Mouse (Mus musculus) lung, embryonic 14.5 days (tissue): ENCODE results near the gene Tmem204. TPM values are rescaled to one million over a fixed set of nuclear protein-coding genes. Genes with fewer than 3 reads are reported as not detected.
A peak's percentile ranks its signal among the peaks of the same experiment; 100 is the strongest.
"Not testable (repeated sequence)": the region's sequence is repeated elsewhere in the genome, so short reads cannot be mapped to it uniquely, and the experiment has no call there.

Source experiments
- ATAC-seq: fragments of 200-750 bp; cut with Nextera tagmentation; 2 replicates; pipeline ENCODE4 v1.8.0; 2017; ENCODE audit warnings: mild to moderate bottlenecking, moderate TSS enrichment, moderate library complexity; ENCODE audit not compliant: insufficient read depth
- DNase-seq: peaks from one replicate; pipeline ENCODE4 v3.0.0-alpha.2; 2015
- H3K27ac ChIP-seq: fragments of 300-500 bp; sonication (generic); 2 replicates; pipeline ENCODE4 v1.5.1; 2014; ENCODE audit warnings: low read depth, mild to moderate bottlenecking, moderate library complexity
- H3K27me3 ChIP-seq: fragments of 300-500 bp; sonication (generic); 2 replicates; pipeline ENCODE4 v1.6.1; 2014; ENCODE audit warnings: low read length, control low read depth; ENCODE audit not compliant: insufficient read depth
- H3K36me3 ChIP-seq: fragments of 300-500 bp; sonication (generic); 2 replicates; pipeline ENCODE4 v1.6.1; 2014; ENCODE audit warnings: control low read depth; ENCODE audit not compliant: insufficient read depth
- H3K4me1 ChIP-seq: fragments of 300-500 bp; sonication (generic); 2 replicates; pipeline ENCODE4 v1.6.1; 2014; ENCODE audit warnings: antibody characterized with exemption, control low read depth; ENCODE audit not compliant: insufficient read depth
- H3K4me2 ChIP-seq: fragments of 300-500 bp; sonication (generic); 2 replicates; pipeline ENCODE4 v1.6.1; 2014; ENCODE audit warnings: mild to moderate bottlenecking
- H3K4me3 ChIP-seq: fragments of 300-500 bp; sonication (generic); 2 replicates; pipeline ENCODE4 v1.5.1; 2014; ENCODE audit warnings: low read depth, low read length
- H3K9ac ChIP-seq: fragments of 300-500 bp; sonication (generic); 2 replicates; pipeline ENCODE4 v1.6.1; 2014
- H3K9me3 ChIP-seq: fragments of 300-500 bp; sonication (generic); 2 replicates; pipeline ENCODE4 v1.6.1; 2016; ENCODE audit warnings: low read depth, low read length, control low read depth
- CTCF ChIP-seq: IDR thresholded peaks from 2 replicates; pipeline ENCODE4 v1.5.1; 2016; ENCODE audit warnings: antibody characterized with exemption, low read depth
- WGBS: fragments of 180-500 bp; shearing (Covaris S2); extraction: QIAGEN DNeasy Blood & Tissue Kit; methylation state at CpG from one replicate; pipeline ENCODE4 v1.1.7; 2014; 5-methylcytosine and 5-hydroxymethylcytosine counted together
- polyA plus RNA-seq: library from polyadenylated mRNA; unstranded; fragments of >200 nt; fragmentation: Nextera tagmentation; extraction: Ambion mirVana; gene quantifications from 2 replicates; pipeline ENCODE4 v1.2.1, GENCODE M21; 2014

Tmem204 gene
- polyA plus RNA-seq, result 65.2 and 67.1 TPM in 2 replicates

- peaks cover 29% of the 10 kb centered on the region for H3K4me1 ChIP-seq
- peak; percentile 96 for DNase-seq
- peak within 1 kb of the TSS; percentile 55 for H3K4me2 ChIP-seq
- H3K36me3 ChIP-seq, result 0 out of 2 replicates have a peak, but pooled peaks cover 4% of the 10 kb centered on the region
- no peaks in the 10 kb centered on the region for H3K27me3 ChIP-seq
- H3K9ac ChIP-seq, result no peak within 1 kb of the TSS
- H3K9me3 ChIP-seq, result no peaks in the 10 kb centered on the region
- TF ChIP-seq CTCF, result peak; percentile 75
- H3K27ac ChIP-seq, result peak within 1 kb of the TSS; percentile 98
- H3K4me3 ChIP-seq, result no peak within 1 kb of the TSS
- peak; percentile 88 for ATAC-seq
- WGBS, result 23% methylated on average over 7 of the region's 7 CpGs
These were observed at the start of gene Tmem204 for GRCm38 (mm10) chr17:25083444-25083931. Gene Tmem204 (minus strand): TSS chr17:25083591.

DNA sequence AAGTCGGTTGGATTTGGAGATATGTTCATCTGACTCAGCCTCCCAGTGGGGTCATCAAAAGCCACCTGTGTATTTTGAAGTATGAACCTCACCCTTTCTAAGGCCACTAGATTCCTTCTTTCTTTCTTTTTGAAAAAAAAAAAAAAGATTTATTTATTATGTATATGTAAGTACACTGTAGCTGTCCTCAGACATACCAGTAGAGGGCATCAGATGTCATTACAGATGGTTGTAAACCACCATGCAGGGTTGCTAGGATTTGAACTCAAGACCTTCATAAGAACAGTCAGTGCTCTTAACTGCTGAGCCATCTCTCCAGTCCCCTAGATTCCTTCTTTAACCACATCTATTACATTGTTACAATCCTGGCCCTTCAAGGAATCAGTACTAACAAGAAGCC lies 46.7 kb upstream of the Tmem204 start:
- 88% methylated on average over 1 of the region's 1 CpGs for WGBS

DNA sequence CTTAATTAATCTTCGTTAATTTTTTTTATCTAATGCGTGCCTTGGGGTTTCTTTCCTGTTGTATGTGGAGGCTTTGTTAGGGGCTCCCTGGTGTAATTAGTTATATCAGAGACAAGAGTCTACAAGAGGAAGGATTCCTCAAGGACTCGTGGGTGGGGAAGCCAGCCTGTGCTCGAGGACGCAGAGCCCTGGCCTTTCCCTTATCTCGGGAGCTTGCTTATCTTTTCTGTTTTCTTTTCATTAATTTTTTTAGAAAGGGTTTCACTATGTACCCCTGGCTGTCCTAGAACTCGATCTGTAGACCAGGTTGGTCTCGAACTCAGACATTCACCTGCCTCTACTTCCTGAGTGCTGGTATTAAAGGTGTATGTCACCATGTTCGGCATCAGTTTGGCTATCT lies 44.3 kb upstream of the Tmem204 start:
- Histone ChIP-seq H3K9me3 (no peaks in the 10 kb centered on the region), H3K9ac (no peak overlapping the region), H3K36me3 (no peaks in the 10 kb centered on the region), H3K27me3 (no peaks in the 10 kb centered on the region), H3K4me3 (no peak overlapping the region), H3K4me1 (no peaks in the 10 kb centered on the region), H3K4me2 (no peak overlapping the region), H3K27ac (no peak overlapping the region)
- DNase-seq, result no peak
- WGBS, result 57% methylated on average over 9 of the region's 9 CpGs
- ATAC-seq, result no peak
- TF ChIP-seq CTCF, result no peak

More for the DNA sequence above, 46.7 kb upstream of the Tmem204 start:
- Histone ChIP-seq H3K9ac (no peak overlapping the region), H3K9me3 (no peaks in the 10 kb centered on the region), H3K27me3 (no peaks in the 10 kb centered on the region), H3K4me3 (no peak overlapping the region), H3K4me2 (no peak overlapping the region), H3K36me3 (no peaks in the 10 kb centered on the region), H3K27ac (no peak overlapping the region), H3K4me1 (peaks cover 8% of the 10 kb centered on the region; the same call in 1 of the 2 replicates)
- no peak for ATAC-seq
- peak; percentile 31 for TF ChIP-seq CTCF
- peak; percentile 17 for DNase-seq

DNA sequence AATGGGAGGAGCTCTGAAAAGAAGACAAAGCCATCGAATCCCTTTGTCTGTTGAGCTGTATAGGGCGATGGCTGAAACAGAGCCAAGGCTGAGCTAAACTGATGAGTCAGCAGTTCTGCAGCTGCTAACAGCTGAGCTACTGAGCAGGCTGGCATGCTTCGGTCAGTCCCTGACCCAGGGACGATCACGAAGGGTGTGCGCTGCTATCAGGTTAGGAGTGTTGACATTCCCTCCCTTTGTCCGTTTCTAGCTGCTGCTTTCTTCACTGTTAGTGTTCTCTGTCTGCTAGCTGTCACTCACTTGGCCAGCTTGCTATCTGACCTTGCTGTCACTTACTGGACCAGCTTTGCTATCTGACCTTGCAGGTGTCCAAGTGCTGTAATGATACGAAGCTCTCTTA lies 43.7 kb upstream of the Tmem204 start:
- no peak overlapping the region for H3K9ac ChIP-seq
- 33% methylated on average over 8 of the region's 8 CpGs for WGBS
- DNase-seq (peak; percentile 45), ATAC-seq (no peak)
- no peaks in the 10 kb centered on the region for H3K36me3 ChIP-seq
- no peak overlapping the region for H3K4me3 ChIP-seq
- no peak for TF ChIP-seq CTCF
- H3K9me3 ChIP-seq, result no peaks in the 10 kb centered on the region
- no peak overlapping the region for H3K27ac ChIP-seq
- no peak overlapping the region for H3K4me2 ChIP-seq
- no peaks in the 10 kb centered on the region for H3K27me3 ChIP-seq
- H3K4me1 ChIP-seq, result no peaks in the 10 kb centered on the region

- not testable (repeated sequence) for H3K4me1 ChIP-seq, H3K36me3 ChIP-seq, H3K4me3 ChIP-seq, H3K27me3 ChIP-seq, H3K4me2 ChIP-seq, H3K9me3 ChIP-seq, H3K27ac ChIP-seq, H3K9ac ChIP-seq, DNase-seq, ATAC-seq
- 53% methylated on average over 3 of the region's 3 CpGs for WGBS
These were observed 42.2 kb upstream of the Tmem204 start for GRCm38 (mm10) chr17:25125442-25126060.

DNA sequence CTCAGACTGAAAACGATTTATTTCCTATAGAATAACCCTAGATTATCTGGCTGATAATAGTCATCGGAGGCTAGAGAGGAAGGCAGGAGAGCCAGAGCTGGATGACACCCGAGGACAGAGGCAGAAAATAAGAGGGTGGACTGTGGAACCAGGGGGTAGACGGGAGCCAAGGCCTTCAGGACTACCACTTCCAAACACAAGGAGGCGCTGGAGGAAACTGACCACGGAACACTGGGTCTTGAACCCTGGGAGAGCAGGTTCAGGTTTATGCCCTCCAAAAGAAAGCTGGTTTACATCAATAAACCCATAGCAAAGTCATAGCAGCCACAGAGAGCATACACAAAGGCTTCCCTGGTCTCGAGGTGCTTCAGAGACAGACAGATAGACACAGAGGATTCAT lies 40.6 kb upstream of the Tmem204 start:
- Histone ChIP-seq H3K27me3 (no peaks in the 10 kb centered on the region), H3K4me3 (no peak overlapping the region), H3K27ac (no peak overlapping the region), H3K4me2 (no peak overlapping the region), H3K4me1 (no peaks in the 10 kb centered on the region), H3K36me3 (no peaks in the 10 kb centered on the region), H3K9me3 (no peaks in the 10 kb centered on the region), H3K9ac (no peak overlapping the region)
- ATAC-seq, result no peak
- WGBS, result 25% methylated on average over 7 of the region's 7 CpGs
- TF ChIP-seq CTCF, result peak; percentile 59
- DNase-seq, result peak; percentile 21

- TF ChIP-seq CTCF, result no peak
- Histone ChIP-seq H3K4me2 (no peak within 1 kb of the TSS), H3K4me3 (no peak within 1 kb of the TSS), H3K4me1 (no peaks in the 10 kb centered on the region), H3K9me3 (no peaks in the 10 kb centered on the region), H3K27me3 (no peaks in the 10 kb centered on the region), H3K9ac (no peak within 1 kb of the TSS), H3K27ac (no peak within 1 kb of the TSS), H3K36me3 (no peaks in the 10 kb centered on the region)
- ATAC-seq (no peak), DNase-seq (no peak)
- 31% methylated on average over 3 of the region's 3 CpGs for WGBS
These were observed 37.0 kb upstream of the Tmem204 start, which contains the start of gene Ptx4 for GRCm38 (mm10) chr17:25120406-25120805. Gene Ptx4 (plus strand): TSS chr17:25120760.
